Mouse (Mus musculus) megakaryocyte progenitor cell, adult 5-6 weeks (primary cell): ENCODE results near the gene A730071L15Rik. TPM values are rescaled to one million over a fixed set of nuclear protein-coding genes. Genes with fewer than 3 reads are reported as not detected.

ENCODE experiments used
- ATAC-seq: replicated peaks from 2 replicates; pipeline ENCODE4 v1.8.0; 2016; ENCODE audit warnings: mild to moderate bottlenecking, moderate TSS enrichment, inconsistent platforms; ENCODE audit not compliant: poor library complexity
- total RNA-seq, 2 experiments: library from RNA; stranded (forward) in 1 of 2; stranded (reverse) in 1 of 2; fragments of 157-497, 149-512 nt in 1 of 2; fragments of 200-1000 nt in 1 of 2; gene quantifications; 2 replicates each; pipeline versions ENCODE4 v1.2.3 to v1.2.4; 2015 to 2017

The A730071L15Rik gene
- total RNA-seq (2015) (0.42 and 0.67 TPM in 2 replicates), total RNA-seq (2017) (0.51 and 1.7 TPM in 2 replicates)

DNA sequence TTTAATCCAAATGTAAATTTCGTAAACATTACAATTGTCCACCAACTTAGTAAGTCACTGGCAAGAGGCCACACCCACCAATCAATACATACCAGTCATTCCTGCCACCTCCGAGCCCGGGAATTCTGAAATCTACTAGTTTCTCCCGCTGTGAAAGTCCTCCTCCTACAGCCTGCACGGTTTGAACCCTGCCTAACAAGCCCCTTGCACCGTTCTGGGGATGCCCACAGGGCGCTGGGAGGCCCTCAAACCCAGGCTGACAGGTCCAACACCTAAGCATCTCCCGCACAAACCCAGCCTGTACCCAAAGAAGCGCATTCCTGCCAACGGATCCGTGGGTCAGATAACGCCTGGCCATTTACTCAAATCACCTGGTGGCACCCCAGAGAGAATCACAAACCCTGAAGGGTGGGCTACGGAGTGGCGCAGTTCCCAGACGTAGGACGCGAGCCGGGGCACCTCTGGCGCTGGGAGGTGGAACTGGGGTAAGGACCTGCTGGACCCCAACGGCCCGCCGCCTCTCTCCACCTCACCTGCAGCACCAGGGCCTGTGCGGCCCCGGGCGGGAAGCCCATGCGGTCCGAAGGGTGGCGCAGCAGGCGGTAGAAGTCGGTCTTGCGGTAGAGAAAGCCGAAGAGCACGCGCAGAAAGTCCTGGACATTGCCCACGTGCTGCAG, at the start of gene A730071L15Rik:
A730071L15Rik (plus strand) TSS at position 620 of the 677 bp plus-strand sequence.
- peak; percentile 57 for ATAC-seq

DNA sequence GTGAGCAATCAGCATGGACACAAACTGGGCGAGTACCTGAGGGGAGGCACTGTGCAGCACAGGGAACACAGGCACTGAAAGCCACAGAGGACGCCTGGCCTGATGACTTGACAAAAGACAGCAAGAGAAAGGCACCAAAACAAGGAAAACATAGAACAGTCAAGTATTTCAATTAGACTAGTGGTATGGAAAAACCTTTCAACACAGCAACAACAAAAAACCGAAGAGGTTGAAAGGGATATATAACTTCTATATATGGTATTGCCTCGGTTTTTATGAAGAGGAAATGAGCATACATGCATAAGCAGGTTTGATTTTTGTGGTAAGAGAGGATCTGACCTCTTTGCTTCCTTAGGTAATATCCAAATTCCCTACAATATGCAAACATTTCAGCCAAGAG, 47.0 kb upstream of the A730071L15Rik start:
- no peak for ATAC-seq

DNA sequence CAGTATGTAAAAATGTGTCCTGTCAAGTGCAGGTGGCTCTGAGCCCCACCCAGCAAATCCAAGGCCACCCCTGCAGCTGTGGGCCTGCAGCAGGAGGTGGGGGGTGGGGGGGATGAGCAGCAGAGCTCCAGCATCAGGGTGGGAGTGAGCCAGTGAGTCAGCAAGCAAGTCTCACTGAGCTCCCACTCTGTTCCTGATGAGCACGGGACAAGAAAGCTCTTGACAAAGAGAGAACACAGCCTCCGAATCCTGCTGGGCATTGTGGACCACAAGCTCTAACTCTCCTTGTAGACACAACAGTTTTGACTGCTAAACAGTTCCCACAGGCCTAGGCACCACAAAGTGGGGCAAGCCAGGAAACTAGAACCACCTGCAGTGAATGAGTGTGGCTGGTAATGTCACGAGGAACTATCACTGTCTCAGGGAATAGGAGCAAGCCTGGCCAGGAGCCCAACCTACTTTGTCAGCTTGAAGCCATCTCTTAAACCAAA, 45.6 kb upstream of the A730071L15Rik start:
- ATAC-seq: peak; percentile 29; the same call in 1 of the 2 replicates

DNA sequence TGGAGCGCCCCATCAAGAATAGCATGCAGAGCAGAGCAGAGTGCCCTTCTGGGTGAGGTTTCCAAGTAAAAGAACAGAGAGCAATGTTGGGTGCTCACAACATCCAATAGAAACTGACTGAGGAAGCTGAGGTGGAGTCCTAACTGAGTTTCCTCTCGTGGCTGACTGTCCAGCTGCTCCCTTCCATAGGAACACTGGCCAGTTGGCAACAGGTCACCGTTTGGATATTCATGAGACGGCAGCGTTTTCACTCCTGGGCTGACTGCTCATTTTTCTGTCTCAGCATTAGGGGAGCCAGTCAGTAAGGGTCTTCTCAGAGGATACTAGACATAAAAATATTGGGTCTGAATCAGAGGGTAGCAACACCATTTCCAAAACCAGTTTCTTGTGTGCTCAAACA, 43.2 kb upstream of the A730071L15Rik start:
- ATAC-seq: no peak

DNA sequence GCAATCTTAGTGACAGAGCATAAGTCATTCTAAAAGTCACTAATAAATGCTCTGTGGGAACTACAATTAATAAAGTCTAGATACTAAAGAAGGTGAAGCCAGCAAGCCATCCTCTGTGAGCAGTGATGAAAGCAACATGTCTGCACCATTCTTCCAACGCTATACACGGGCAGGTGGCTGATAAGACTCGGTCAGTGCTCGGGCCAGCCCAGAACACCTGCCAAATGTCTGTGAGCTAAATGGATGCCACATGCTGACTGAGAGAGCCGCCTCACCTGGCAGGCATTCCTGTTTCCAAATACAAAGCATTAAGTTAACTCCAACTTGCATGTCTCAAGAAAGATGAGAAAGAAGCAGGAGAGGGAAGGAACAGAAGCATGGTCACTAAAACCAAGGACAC, 42.7 kb upstream of the A730071L15Rik start:
- ATAC-seq: no peak

DNA sequence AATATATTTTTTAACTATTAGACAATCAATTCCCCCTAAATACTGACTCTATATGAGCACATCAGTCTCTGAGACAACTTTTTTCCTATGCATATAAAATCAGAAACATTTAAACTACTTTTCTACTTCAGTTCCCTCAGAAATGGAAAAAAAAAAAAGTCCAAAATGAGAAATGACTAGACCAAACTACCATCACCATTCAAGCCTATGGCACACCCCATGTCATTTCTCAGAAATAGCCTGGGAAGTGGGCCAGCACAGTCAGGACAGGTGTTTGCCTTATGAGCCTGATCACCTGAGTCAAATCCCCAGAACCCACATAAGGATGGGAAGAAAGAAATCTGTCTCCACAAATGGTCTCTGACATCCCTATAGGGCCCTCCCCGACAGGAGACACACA, 41.3 kb upstream of the A730071L15Rik start:
- no peak for ATAC-seq

DNA sequence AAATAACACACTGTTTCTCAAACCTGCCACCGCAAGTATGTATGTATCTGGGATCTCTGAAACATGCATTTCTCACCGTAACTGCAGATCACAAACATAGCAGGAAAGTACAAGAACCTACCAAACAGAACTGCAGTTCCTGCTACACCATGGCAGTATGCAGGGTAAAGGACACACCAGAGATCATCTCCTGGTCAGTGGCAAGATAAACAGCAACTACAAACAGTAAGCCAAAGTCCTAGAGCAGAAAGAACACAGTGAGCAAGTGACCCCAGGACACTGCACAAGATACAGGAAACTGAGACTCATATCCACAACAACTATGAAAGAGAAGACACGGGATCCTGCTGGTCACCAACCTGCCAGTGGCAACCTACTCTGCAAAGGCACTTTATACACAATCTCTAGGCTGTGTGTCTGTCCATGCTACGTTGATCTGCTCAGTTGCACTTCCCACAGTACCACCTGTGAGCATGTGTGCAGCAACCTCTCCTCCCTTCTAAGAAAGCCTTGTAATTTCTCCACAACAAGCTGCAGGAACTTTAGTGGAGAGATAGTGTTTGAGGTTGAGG, 40.0 kb upstream of the A730071L15Rik start:
- no peak for ATAC-seq

DNA sequence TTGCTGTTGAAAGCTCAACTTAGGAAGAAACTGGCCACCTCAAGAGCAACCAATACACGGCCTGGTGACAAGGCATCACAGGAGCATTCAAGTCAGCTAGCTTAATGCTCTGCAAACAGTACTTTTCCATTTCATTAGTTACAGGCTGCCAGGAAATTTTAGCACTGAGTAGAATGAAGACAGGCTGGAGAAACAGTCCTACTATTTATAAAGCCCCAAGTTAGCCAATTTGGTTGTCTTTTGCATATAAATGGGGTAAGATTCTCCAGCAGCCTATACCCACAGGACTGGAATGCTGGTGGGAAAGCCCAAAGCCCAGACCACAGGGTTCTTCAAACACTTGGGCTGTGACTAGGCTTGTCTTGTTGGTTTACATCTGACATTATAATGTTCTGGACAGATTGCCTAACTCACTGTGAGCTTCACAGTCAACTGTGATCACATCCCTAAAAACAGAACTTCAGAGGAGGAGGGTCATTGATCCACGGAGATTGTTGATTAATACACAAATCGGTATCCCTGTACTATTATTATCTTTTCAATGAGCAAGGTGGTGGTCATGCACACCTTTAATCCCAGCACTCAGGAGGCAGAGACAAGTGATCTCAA, 39.1 kb upstream of the A730071L15Rik start:
- ATAC-seq: no peak

DNA sequence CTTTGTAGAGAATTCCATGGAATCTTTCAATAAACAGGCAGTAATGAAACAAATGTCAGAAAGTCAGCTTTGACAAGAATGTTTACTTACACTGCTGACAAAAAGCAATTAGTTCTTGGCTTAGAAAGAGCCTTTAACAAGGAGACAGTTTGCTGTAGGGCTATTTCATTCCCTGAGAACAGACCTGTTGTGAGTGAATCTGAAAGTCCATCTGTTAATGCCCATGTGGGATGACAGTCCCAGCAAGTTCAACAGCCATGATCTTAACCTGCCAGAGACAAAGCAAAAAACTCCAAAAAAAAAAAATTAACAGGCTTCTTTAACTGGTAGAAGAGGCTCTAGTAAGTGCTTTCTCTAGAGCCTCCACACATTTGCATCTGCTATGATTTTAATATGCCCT, 38.3 kb upstream of the A730071L15Rik start:
- no peak for ATAC-seq

DNA sequence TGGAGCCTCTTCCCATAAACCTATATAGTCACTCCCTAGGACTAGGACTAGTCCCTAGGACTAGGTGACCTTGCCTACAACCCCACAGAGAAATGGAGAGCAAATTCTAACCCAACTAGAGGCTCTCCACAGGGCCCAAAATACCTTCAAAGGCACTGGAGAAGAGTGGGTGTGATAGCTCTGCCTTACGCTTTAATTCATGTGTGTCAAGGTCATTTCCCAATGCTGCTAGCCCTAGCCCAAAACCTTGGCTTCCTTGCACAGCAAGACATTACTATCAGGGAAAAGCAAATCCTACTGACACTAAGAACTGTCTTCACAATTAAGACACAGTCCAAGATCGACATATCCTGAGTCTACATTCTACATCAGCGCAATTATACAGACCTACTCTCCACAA, 36.8 kb upstream of the A730071L15Rik start:
- no peak for ATAC-seq

DNA sequence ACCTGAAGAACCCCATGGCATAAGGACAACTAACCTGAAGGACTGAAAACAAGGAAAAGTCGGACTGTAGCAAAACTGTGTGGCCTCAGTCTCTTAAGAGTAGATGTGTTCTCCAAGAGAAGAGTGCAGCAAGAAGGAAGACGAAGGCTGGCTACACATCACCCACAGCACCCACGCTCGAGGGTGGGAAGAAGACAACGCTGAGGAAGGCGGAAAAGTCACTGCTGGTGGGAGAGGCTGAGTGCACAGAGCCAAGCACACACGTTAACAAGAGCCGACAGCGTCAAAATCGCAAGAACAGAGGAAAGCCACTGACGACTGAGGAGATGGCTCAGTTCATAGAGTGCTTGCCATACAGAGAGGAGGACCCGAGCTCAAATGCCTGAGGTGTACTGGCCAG, 36.1 kb upstream of the A730071L15Rik start:
- no peak for ATAC-seq

DNA sequence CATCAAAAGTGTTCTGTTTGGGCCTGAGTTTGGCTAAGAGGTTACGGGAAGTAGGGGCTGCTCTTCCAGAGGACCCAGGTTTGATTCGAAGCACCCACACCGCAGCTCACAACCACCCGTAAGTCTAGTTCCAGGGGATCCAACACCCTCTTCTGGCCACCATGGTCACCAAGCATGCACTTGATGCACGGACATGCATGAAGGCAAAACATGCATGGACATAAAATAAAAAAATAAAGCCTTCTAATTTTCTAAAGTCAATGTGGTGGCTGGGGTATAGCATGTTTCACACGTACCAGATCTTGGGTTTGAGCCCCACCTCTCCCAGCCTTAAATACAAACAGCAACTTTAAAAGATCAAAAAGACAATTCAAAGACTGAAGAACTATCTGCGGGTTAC, 35.0 kb upstream of the A730071L15Rik start:
- no peak for ATAC-seq

DNA sequence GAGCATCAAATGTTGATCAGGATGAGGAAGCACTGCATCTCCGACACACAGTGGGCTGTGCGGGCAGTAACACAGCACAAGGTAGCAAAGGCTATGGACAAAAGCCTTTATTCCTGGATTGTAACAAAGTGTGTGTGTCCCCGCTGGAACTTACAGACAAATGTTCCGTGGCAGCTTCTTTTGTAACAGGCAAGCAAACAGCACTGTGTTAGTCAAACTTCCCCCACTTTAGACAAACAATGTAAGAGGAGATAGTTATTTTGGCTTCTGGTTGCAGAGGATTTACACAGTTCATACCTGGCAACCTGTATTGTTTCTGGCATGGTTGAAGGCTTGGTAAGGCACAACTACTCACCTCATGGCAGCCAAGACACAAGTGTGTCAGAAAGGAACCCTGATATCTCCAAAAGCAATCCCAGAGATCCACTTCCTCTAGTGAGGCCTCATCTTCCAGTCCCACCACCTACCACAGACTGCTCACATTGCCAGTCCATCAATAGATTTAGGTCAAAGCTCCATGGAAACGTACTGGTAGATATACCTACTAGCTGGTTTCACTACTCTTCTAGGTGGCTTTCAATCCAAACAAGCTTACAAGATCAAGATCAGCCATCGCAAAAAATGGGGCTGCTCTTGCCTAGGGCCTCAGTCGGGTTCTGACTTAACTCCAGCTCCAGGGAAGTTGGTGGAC, 34.3 kb upstream of the A730071L15Rik start:
- ATAC-seq: no peak

DNA sequence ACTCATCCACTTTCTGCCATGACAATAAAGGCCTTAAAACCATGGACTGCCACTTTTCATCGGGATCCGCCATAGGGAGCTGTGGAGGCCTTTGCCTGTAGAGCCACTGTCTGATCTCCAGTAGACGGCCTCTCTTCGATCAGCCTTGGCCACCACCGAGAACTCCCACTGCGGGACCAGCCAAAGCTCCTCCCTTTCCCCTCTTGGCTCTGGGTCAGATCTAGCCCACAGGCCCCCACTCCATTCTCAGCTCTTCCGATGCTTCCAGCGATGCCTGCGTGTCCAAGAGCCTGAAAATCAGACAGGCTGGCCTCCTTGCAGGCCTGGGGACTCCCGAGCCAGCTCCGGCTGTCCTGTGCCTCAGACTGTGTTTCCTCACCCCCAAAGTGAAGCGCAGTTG, 33.5 kb upstream of the A730071L15Rik start:
- ATAC-seq: no peak

DNA sequence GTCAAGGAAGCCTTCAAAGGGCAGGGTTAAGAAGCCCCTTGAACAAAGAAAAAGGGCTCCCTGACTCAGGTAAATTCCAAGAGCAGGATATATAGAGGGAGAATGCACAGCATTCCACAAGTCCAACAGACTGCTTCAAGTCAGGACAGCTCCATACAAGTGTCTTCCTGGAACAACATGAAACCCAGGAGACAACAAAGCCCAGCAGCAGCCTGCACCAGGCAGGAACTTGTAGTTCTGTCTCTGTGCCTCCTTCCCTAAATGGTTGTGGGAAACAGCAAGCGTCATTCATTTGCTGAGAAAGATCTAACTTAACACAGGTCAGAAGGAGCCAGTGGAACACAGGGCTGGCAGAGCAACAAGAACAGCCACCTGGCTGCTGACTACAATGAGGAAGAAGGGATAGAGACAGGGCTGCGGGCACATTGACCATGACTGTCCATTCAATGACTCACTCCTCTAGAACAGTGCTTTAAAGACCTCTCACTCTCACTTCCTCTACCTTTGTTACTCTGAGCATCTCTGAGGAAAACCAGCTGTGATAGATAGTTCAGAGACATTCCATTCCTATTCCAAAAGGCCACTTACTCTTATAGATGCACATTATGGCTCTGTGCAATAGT, 30.7 kb upstream of the A730071L15Rik start:
- peak; percentile 79 for ATAC-seq

DNA sequence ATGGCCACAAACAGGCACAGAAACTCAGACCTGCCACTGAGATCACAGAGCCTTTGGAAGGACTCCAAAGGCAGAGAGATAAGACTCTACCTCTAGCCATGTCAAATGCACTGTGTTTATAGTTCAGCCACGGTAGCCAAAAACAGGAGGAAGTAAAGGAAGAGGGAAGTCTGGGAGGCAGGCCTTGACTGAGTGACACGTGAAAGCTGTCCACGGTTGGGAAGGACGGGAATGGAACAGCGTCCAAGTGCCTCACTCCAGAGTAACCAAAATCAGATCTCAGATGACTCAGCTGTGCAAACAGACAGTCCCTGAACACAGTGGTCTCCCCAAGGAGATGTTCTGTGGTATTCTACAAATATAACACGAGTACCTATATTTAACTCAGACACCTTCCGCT, 25.1 kb upstream of the A730071L15Rik start:
- ATAC-seq: peak; percentile 78

DNA sequence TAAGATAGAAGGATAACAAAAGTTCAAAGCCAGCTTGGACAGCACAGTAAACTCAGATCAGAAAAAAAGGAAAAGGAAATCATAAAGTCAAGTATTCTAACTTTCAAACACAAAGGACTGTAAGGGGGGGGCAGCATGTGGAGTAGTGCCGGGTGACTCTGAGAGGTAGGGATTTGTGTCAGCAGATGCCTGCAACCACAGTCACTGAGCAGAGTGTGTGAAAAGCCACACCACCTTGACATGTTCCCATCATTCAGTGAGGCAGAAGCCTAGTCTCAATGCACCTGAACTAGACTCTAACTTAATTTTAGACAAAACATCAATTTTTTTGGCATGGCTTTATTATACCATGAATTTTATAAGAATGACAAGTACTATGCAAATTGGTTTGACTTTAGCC, 24.3 kb upstream of the A730071L15Rik start:
- ATAC-seq: no peak

DNA sequence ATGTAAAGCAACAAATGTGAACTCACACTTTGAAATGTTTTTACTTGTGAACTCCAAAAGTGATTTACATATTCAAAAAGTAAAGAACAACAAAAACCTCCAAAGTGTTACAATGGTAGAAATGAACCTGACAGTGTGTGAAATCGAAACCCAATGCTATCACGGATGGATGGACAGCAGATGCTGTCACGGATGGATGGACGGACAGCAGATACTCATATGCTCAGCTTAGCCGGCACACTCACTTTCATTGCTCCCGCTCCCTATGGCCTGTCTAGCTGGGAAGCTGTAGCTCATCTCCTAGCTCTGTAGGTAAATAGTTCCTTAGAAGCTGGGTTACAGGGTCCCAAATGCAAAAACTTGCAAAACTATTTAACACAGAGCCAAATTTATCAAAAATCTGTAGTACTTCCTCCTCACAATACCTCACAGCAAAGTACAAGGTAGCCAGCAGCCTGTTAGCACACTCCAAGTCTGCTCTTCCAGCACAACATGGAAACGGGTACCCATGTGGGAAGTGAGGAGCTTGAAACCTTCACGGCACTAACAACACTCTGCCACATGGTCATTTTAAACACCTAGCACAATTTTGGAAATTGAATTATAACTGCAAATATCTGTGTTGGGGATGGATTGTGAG, 21.9 kb upstream of the A730071L15Rik start:
- no peak for ATAC-seq

DNA sequence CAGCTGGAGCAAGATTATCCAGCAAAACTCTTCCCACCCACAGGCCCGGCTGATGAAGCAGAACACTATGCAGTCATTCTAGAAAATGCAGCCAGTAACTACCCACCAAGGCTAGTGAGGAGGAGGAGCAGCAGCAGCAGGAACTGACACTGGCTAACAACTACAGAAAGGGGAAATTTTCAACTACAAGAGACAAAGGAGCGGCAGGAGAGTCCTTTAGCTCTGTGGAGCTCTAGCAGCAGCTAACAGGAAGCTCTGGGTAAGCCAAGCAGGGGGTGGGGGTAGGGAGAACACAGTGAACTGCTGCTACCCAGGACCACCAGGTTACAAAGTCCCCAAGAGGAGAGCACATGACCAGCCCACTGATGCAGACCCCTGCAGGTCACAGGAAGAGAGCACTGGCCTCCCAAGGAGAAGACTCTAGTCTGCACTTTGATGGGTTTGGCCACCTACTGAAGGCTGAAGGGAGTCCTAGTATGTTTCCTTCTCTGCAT, 21.1 kb upstream of the A730071L15Rik start:
- ATAC-seq: peak; percentile 35

DNA sequence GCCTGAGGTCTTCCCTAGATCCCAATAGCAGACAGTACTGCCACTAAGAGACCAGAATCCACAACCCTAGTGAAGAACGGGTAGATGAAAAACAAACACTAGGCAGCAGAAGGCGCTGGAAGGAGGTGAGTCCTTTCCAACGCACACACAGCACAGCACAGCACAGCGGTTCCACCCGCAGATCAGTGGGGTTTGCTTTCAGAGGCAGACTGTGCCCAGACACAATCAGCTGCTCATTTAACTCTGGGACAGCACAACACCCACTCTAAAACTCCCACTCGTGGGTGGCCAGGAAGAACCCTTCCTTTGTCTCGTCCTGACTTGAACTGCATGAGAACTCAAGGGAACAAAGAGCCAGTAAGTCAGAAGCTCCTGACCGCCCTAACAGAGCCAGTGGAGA, 20.6 kb upstream of the A730071L15Rik start:
- ATAC-seq: no peak
